Mouse (Mus musculus) spleen, postnatal 10 days (tissue): ENCODE data around the gene Eif4ebp2.

Experiments
- DNase-seq, 2 experiments: peaks; one replicate each; pipeline ENCODE4 v3.0.0; 2021 to 2022; ENCODE audit warnings: low spot score in 2 of 2

Gene Eif4ebp2

GRCm38 (mm10) chr10:61383021-61383714, 69.3 kb downstream of the Eif4ebp2 start, which contains the start of gene Pald1:
Gene Pald1 (minus strand): TSS chr10:61383530.
- DNase-seq, result peak in 1 of 2 experiments; percentile 44

- no peak for DNase-seq
Observed at GRCm38 (mm10) chr10:61382281-61382731, 70.2 kb downstream of the Eif4ebp2 start.

- DNase-seq, result no peak
Observed at GRCm38 (mm10) chr10:61381823-61382222, 70.6 kb downstream of the Eif4ebp2 start.

GRCm38 (mm10) chr10:61380186-61380585, 72.3 kb downstream of the Eif4ebp2 start:
- no peak for DNase-seq

GRCm38 (mm10) chr10:61379340-61380040, 73.0 kb downstream of the Eif4ebp2 start:
- no peak for DNase-seq

- DNase-seq, result no peak
Observed at GRCm38 (mm10) chr10:61378698-61379097, 73.8 kb downstream of the Eif4ebp2 start.
